Mouse (Mus musculus): ENCODE results near the gene Sh3bgrl2. TPM values are rescaled to one million over a fixed set of nuclear protein-coding genes. Genes with fewer than 3 reads are reported as not detected.

Gene Sh3bgrl2
- 55.1 and 63.8 TPM in 2 replicates for polyA plus RNA-seq (2015; fragmentation: Nextera tagmentation; extraction: Ambion mirVana)

GRCm38 (mm10) chr9:83547830-83548689 is at the start of gene Sh3bgrl2:
Gene Sh3bgrl2, plus strand, starts transcription at chr9:83548327.

Other genes with a start within 250 kb of the Sh3bgrl2 start
- gene Lca5, start 107.2 kb upstream of the Sh3bgrl2 start, polyA plus RNA-seq (2015; fragmentation: Nextera tagmentation; extraction: Ambion mirVana), result 6.8 and 8.8 TPM in 2 replicates

Data from urinary bladder, postnatal 0 days (tissue).